Mouse (Mus musculus): ENCODE measurements around the gene Tas2r122. TPM values are rescaled to one million over a fixed set of nuclear protein-coding genes. Genes with fewer than 3 reads are reported as not detected.

The Tas2r122 gene
- not detected in 2 replicates for polyA plus RNA-seq (2012; rRNA removed; ENCODE audit: low replicate concordance)

DNA sequence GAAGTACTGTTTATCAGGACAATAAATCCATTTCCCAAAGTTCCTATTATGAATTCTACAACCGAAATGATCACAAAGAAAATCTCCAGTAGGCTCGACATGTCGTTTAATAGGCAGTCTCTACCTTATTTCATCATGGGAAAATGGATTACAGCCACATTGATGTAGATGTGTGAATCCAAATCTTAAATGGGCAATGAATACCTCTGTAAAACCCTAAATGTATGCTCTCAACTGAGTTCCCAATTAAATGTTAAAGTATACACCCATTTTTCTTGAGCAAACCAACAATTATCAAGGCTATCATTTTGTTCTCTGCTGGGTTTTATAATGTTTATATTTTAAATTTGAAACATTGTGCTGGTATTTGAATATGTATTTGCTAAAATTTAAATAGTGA is at the start of gene Tas2r122:
TSS of gene Tas2r122 (minus strand) at position 101 of the 400 bp plus-strand sequence.

DNA sequence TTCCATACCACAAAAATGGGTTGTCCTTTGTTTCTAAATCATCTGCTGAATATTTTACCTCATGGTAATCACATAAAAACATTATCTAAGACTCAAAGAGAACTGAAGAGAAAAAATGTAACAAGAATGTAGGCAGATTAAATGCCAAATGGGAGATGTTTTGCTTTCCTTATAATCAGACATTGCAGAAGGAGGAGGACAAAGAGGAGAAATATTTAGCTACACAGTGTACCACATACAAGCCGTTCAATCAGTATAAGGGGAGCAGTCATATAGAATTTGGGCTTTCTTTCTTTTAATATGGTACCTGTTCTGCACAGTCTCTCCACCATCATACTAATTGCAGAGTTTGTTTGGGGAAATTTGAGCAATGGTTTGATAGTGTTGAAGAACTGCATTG is 42.7 kb upstream of the Tas2r122 start, which contains the start of gene Tas2r124:
TSS of gene Tas2r124 (plus strand) at position 301 of the 400 bp plus-strand sequence.

DNA sequence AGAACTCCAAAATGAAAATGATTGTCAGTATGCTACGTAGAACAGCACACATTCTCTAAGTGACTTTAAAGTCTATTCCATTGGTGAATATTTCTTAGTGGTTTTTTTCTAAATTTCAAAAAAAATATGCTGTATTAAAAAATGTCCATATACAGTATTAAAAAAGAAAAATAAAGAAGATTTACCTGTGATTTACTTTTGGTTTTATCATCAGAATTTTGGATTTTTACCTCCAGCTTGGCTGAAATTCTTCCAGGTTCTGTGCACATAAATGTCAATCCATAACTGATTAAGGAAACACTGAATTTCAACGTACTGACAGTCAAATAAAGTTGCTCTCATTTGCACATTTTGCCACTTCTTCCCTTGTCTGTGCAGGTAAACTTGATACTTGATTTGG is 26.2 kb upstream of the Tas2r122 start, which contains the start of gene Tas2r115:
TSS of gene Tas2r115 (minus strand) at position 101 of the 400 bp plus-strand sequence.

DNA sequence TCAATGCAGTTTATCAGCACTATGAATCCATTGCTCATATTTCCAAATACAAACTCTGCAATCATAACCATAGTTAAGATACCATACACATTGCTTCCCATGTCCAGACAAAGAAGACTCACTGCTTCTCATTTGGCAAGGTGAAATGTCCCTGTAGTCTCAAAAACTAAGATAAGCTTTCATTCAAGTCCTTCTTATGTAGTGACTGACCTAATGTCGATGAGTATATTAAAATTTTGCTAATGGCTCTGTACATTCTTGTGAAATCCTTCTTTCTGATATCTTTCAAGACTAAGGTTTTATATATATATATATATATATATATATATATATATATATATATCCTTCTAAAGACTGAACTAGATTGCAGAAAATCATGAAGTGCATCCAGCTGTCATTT is 10.8 kb downstream of the Tas2r122 start, which contains the start of gene Tas2r121:
TSS of gene Tas2r121 (minus strand) at position 101 of the 400 bp plus-strand sequence.

Other genes with a start within 250 kb of the Tas2r122 start
- gene Prh1, start 142.1 kb downstream of the Tas2r122 start, polyA plus RNA-seq (2012; rRNA removed; ENCODE audit: low replicate concordance): not detected in 2 replicates
- not detected in 2 replicates for gene Prp2, start 116.0 kb downstream of the Tas2r122 start, polyA plus RNA-seq (2012; rRNA removed; ENCODE audit: low replicate concordance)
- not detected in 2 replicates for gene A630073D07Rik, start 60.4 kb downstream of the Tas2r122 start, polyA plus RNA-seq (2012; rRNA removed; ENCODE audit: low replicate concordance)
- not detected in 2 replicates for gene Tas2r120, start 55.0 kb downstream of the Tas2r122 start, polyA plus RNA-seq (2012; rRNA removed; ENCODE audit: low replicate concordance)
- not detected in 2 replicates for gene Tas2r121, start 10.9 kb downstream of the Tas2r122 start, polyA plus RNA-seq (2012; rRNA removed; ENCODE audit: low replicate concordance)
- gene Tas2r115, start 26.1 kb upstream of the Tas2r122 start, polyA plus RNA-seq (2012; rRNA removed; ENCODE audit: low replicate concordance): not detected in 2 replicates
- not detected in 2 replicates for gene Tas2r124, start 42.8 kb upstream of the Tas2r122 start, polyA plus RNA-seq (2012; rRNA removed; ENCODE audit: low replicate concordance)
- not detected in 2 replicates for gene Tas2r102, start 50.2 kb upstream of the Tas2r122 start, polyA plus RNA-seq (2012; rRNA removed; ENCODE audit: low replicate concordance)
- gene Tas2r136, start 66.2 kb upstream of the Tas2r122 start, polyA plus RNA-seq (2012; rRNA removed; ENCODE audit: low replicate concordance): not detected in 2 replicates
- gene Tas2r117, start 90.9 kb upstream of the Tas2r122 start, polyA plus RNA-seq (2012; rRNA removed; ENCODE audit: low replicate concordance): not detected in 2 replicates
- gene Tas2r123, start 135.2 kb upstream of the Tas2r122 start, polyA plus RNA-seq (2012; rRNA removed; ENCODE audit: low replicate concordance): not detected in 2 replicates
- gene Tas2r116, start 143.5 kb upstream of the Tas2r122 start, polyA plus RNA-seq (2012; rRNA removed; ENCODE audit: low replicate concordance): not detected in 2 replicates
- gene Tas2r110, start 156.1 kb upstream of the Tas2r122 start, polyA plus RNA-seq (2012; rRNA removed; ENCODE audit: low replicate concordance): not detected in 2 replicates
- not detected in 2 replicates for gene Tas2r113, start 181.1 kb upstream of the Tas2r122 start, polyA plus RNA-seq (2012; rRNA removed; ENCODE audit: low replicate concordance)
- gene Tas2r125, start 197.7 kb upstream of the Tas2r122 start, polyA plus RNA-seq (2012; rRNA removed; ENCODE audit: low replicate concordance): not detected in 2 replicates
- not detected in 2 replicates for gene Tas2r129, start 239.2 kb upstream of the Tas2r122 start, polyA plus RNA-seq (2012; rRNA removed; ENCODE audit: low replicate concordance)
- not detected in 2 replicates for gene Tas2r131, start 246.0 kb upstream of the Tas2r122 start, polyA plus RNA-seq (2012; rRNA removed; ENCODE audit: low replicate concordance)